Mouse (Mus musculus) CH12.LX (cell line): ENCODE results near the gene Bcat1. TPM values are rescaled to one million over a fixed set of nuclear protein-coding genes. Genes with fewer than 3 reads are reported as not detected.

Experiments
- DNase-seq: peaks from one replicate; pipeline ENCODE4 v3.0.0-alpha.2; 2013; ENCODE audit errors: extremely low read depth
- H3K27ac ChIP-seq: 2 replicates; pipeline ENCODE4 v1.5.1; 2012; ENCODE audit warnings: low read depth, mild to moderate bottlenecking, control low read depth, moderate library complexity; ENCODE audit not compliant: insufficient read depth
- H3K27me3 ChIP-seq: replicated peaks from 2 replicates; pipeline ENCODE3; 2012; ENCODE audit warnings: inconsistent platforms
- H3K36me3 ChIP-seq, 2 experiments: replicated peaks in 1 of 2; 2 replicates each; pipeline versions ENCODE3 to v1.6.1; 2012; ENCODE audit warnings: inconsistent platforms in 1 of 2, low read length in 1 of 2, mild to moderate bottlenecking in 1 of 2, mixed read lengths in 1 of 2, moderate library complexity in 1 of 2; ENCODE audit not compliant: control insufficient read depth in 1 of 2, insufficient read depth in 1 of 2
- H3K4me1 ChIP-seq, 2 experiments: 2 replicates each; pipeline ENCODE4 v1.6.1; 2012; ENCODE audit warnings: inconsistent platforms in 1 of 2, moderate library complexity in 1 of 2; ENCODE audit not compliant: insufficient read depth in 2 of 2, control insufficient read depth in 1 of 2
- H3K4me2 ChIP-seq: 2 replicates; pipeline ENCODE4 v1.6.1; 2012; ENCODE audit warnings: low read depth, mild to moderate bottlenecking, control low read depth; ENCODE audit not compliant: poor library complexity, insufficient read depth, severe bottlenecking
- H3K4me3 ChIP-seq, 3 experiments: fragments of 150-350 bp in 1 of 3; sonication (generic) in 1 of 3; replicated peaks in 1 of 3; 2 replicates each; pipeline versions ENCODE3 to v1.5.1; 2011 to 2012; ENCODE audit warnings: low read depth in 2 of 3, low read length in 2 of 3, mild to moderate bottlenecking in 2 of 3, moderate library complexity in 2 of 3, control low read depth in 1 of 3, improper control_type of control experiment in 1 of 3, inconsistent platforms in 1 of 3, mixed read lengths in 1 of 3; ENCODE audit not compliant: poor library complexity in 1 of 3
- H3K79me2 ChIP-seq: replicated peaks from 2 replicates; pipeline ENCODE4 v1.6.1; 2012; ENCODE audit warnings: mild to moderate bottlenecking, moderate library complexity; ENCODE audit not compliant: control insufficient read depth, poor library complexity, insufficient read depth, severe bottlenecking; ENCODE audit errors: extremely low read depth
- H3K9ac ChIP-seq: 2 replicates; pipeline ENCODE4 v1.6.1; 2012; ENCODE audit warnings: low read depth, mild to moderate bottlenecking, control low read depth, moderate library complexity; ENCODE audit not compliant: insufficient read depth
- H3K9me3 ChIP-seq: replicated peaks from 2 replicates; pipeline ENCODE3; 2012; ENCODE audit warnings: low read length, inconsistent platforms, mixed read lengths
- BHLHE40 ChIP-seq: IDR thresholded peaks from 2 replicates; pipeline ENCODE4 v1.6.1; 2011; ENCODE audit warnings: mild to moderate bottlenecking, low read depth, low read length, improper control_type of control experiment
- CHD1 ChIP-seq: IDR thresholded peaks from 2 replicates; pipeline ENCODE4 v1.6.1; 2012; ENCODE audit warnings: low read depth, low read length, improper control_type of control experiment, inconsistent platforms
- CHD2 ChIP-seq: IDR thresholded peaks from 2 replicates; pipeline ENCODE4 v1.6.1; 2011; ENCODE audit warnings: low read length, improper control_type of control experiment
- ELF1 ChIP-seq: IDR thresholded peaks from 2 replicates; pipeline ENCODE4 v1.6.1; 2014; ENCODE audit warnings: low read depth, mild to moderate bottlenecking, inconsistent platforms, low read length, improper control_type of control experiment
- EP300 ChIP-seq: IDR thresholded peaks from 2 replicates; pipeline ENCODE4 v1.6.1; 2011; ENCODE audit warnings: low read length, improper control_type of control experiment
- HCFC1 ChIP-seq: IDR thresholded peaks from 2 replicates; pipeline ENCODE4 v1.6.1; 2012; ENCODE audit warnings: low read depth, mild to moderate bottlenecking, inconsistent platforms, low read length, improper control_type of control experiment
- IRF4 ChIP-seq: IDR thresholded peaks from 2 replicates; pipeline ENCODE4 v1.6.1; 2014; ENCODE audit warnings: low read depth, mild to moderate bottlenecking, inconsistent platforms, low read length, improper control_type of control experiment
- JUN ChIP-seq: IDR thresholded peaks from 2 replicates; pipeline ENCODE4 v1.6.1; 2011; ENCODE audit warnings: low read depth, mild to moderate bottlenecking, low read length, improper control_type of control experiment, moderate library complexity; ENCODE audit not compliant: insufficient read depth
- MAX ChIP-seq: IDR thresholded peaks from 2 replicates; pipeline ENCODE4 v1.6.1; 2011; ENCODE audit warnings: low read length, improper control_type of control experiment
- MAZ ChIP-seq: IDR thresholded peaks from 2 replicates; pipeline ENCODE4 v1.6.1; 2012; ENCODE audit warnings: low read depth, mild to moderate bottlenecking, inconsistent platforms, low read length, improper control_type of control experiment, moderate library complexity
- MEF2A ChIP-seq: IDR thresholded peaks from 2 replicates; pipeline ENCODE4 v1.6.1; 2014; ENCODE audit warnings: low read depth, mild to moderate bottlenecking, inconsistent platforms, low read length, improper control_type of control experiment, borderline replicate concordance
- MXI1 ChIP-seq: IDR thresholded peaks from 2 replicates; pipeline ENCODE4 v1.6.1; 2011; ENCODE audit warnings: mild to moderate bottlenecking, low read depth, low read length, improper control_type of control experiment
- MYC ChIP-seq: IDR thresholded peaks from 2 replicates; pipeline ENCODE4 v1.6.1; 2011; ENCODE audit warnings: low read depth, mild to moderate bottlenecking, improper control_type of control experiment, low read length
- NELFE ChIP-seq: IDR thresholded peaks from 2 replicates; pipeline ENCODE4 v1.6.1; 2011; ENCODE audit warnings: low read depth, low read length, improper control_type of control experiment
- PAX5 ChIP-seq: IDR thresholded peaks from 2 replicates; pipeline ENCODE4 v1.6.1; 2012; ENCODE audit warnings: low read length, inconsistent platforms, mixed read lengths
- POLR2A ChIP-seq: IDR thresholded peaks from 2 replicates; pipeline ENCODE4 v1.6.1; 2011; ENCODE audit warnings: low read depth, mild to moderate bottlenecking, improper control_type of control experiment, low read length
- RAD21 ChIP-seq: IDR thresholded peaks from 2 replicates; pipeline ENCODE4 v1.6.1; 2011; ENCODE audit warnings: low read depth, mild to moderate bottlenecking, low read length, improper control_type of control experiment, moderate library complexity
- SMC3 ChIP-seq: IDR thresholded peaks from 2 replicates; pipeline ENCODE4 v1.6.1; 2011; ENCODE audit warnings: low read depth, low read length, improper control_type of control experiment
- UBTF ChIP-seq: IDR thresholded peaks from 2 replicates; pipeline ENCODE4 v1.6.1; 2012; ENCODE audit warnings: low read depth, mild to moderate bottlenecking, inconsistent platforms, low read length, improper control_type of control experiment, moderate library complexity
- USF1 ChIP-seq: IDR thresholded peaks from 2 replicates; pipeline ENCODE4 v1.6.1; 2014; ENCODE audit warnings: low read depth, mild to moderate bottlenecking, inconsistent platforms, low read length, improper control_type of control experiment
- USF2 ChIP-seq: conservative IDR thresholded peaks from 2 replicates; pipeline ENCODE4 v1.6.1; 2011; ENCODE audit warnings: low read depth, low read length, improper control_type of control experiment
- ZKSCAN1 ChIP-seq: IDR thresholded peaks from 2 replicates; pipeline ENCODE4 v1.6.1; 2012; ENCODE audit warnings: low read depth, inconsistent platforms, low read length, improper control_type of control experiment, borderline replicate concordance
- ZMIZ1 ChIP-seq: IDR thresholded peaks from 2 replicates; pipeline ENCODE4 v1.6.1; 2012; ENCODE audit warnings: low read depth, mild to moderate bottlenecking, inconsistent platforms, low read length, improper control_type of control experiment
- ZNF384 ChIP-seq: IDR thresholded peaks from 2 replicates; pipeline ENCODE4 v1.6.1; 2012; ENCODE audit warnings: low read depth, low read length, improper control_type of control experiment, inconsistent platforms
- dilution Hi-C: fragments of 300-500 bp; cut with MboI; formaldehyde crosslinking; loops from 2 replicates; pipeline ENCODE4 v1.14.3; 2020; ENCODE audit warnings: low sequenced_read_pairs; ENCODE audit not compliant: extremely low pct_unique_long_range_greater_than_20kb, extremely low pct_ligation_motif_present
- in situ Hi-C: fragments of 300-500 bp; cut with MboI; formaldehyde crosslinking; loops from 3 replicates; pipeline ENCODE4 v1.14.3; 2019; ENCODE audit warnings: low sequenced_read_pairs, low pct_ligation_motif_present, low pct_unique_long_range_greater_than_20kb, mixed read lengths
- polyA plus RNA-seq: library from polyadenylated mRNA; unstranded; fragments of >175 nt; gene quantifications from 2 replicates; pipeline ENCODE4 v1.2.1, GENCODE M21; 2012; ENCODE audit warnings: low read depth; ENCODE audit not compliant: insufficient read length
- total RNA-seq, 2 experiments: library from RNA; depleted of rRNA; stranded (reverse); fragments of 300-350 nt in 1 of 2; fragments of >200 nt in 1 of 2; gene quantifications; 2 replicates each; pipeline ENCODE4 v1.2.3; 2012 to 2014

Gene Bcat1
- total and polyA plus RNA-seq, 3 experiments = 141 to 199 (median 176) TPM

DNA sequence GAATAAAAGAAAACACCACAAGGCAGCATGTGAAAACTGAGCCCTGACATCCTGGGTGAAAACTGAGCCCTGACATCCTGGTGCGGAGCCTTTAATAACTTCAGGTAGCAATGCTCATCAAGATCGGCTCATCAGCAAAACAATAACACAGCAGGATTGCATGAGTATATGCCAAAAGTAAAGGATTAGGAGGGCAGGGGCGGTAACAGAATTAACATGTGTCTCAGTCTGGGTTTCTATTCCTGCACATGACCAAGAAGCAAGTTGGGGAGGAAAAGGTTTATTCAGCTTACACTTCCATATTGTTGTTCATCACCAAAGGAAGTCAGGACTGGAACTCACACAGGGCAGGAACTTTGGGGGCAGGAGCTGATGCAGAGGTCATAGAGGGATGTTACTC is 93.9 kb downstream of the Bcat1 start:
- H3K36me3 ChIP-seq = no peaks in the 10 kb centered on the region
- H3K4me3 ChIP-seq = no peak overlapping the region
- no peak overlapping the region for H3K9ac ChIP-seq
- no peak overlapping the region for H3K4me2 ChIP-seq
- H3K9me3 ChIP-seq = no peaks in the 10 kb centered on the region
- no peaks in the 10 kb centered on the region for H3K79me2 ChIP-seq
- H3K27me3 ChIP-seq = no peaks in the 10 kb centered on the region
- DNase-seq = no peak
- H3K27ac ChIP-seq = no peak overlapping the region
- H3K4me1 ChIP-seq = no peaks in the 10 kb centered on the region
- dilution Hi-C loops = no loop called here
- in situ Hi-C loops = no loop called here
- TF ChIP-seq UBTF = no peak
- no peak for TF ChIP-seq NELFE
- TF ChIP-seq MAX = no peak
- no peak for TF ChIP-seq POLR2A
- TF ChIP-seq BHLHE40 = no peak
- TF ChIP-seq PAX5 = no peak
- no peak for TF ChIP-seq SMC3
- TF ChIP-seq EP300 = no peak
- no peak for TF ChIP-seq RAD21
- TF ChIP-seq MYC = no peak
- TF ChIP-seq HCFC1 = no peak
- no peak for TF ChIP-seq MAZ

DNA sequence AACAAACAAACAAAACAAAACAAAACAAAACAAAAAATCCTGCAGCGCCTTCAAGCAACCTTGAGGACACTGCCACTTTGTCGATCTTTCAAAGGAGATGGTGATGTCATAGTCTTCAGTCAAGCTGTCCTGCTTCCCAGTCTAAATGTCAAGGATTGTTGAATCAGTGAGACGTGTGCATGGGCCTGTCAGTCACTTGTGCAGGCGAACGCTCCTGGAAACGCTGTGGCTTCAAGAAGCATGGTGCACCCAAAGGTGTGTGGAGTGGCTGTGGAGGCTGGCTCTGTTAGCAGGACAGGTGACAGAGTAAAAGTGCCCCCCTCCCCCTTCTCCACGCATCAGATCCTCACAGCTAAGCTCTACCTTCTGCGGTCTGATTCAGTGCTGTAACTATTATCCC is 103.6 kb downstream of the Bcat1 start:
- Histone ChIP-seq H3K4me2 (no peak overlapping the region), H3K27me3 (no peaks in the 10 kb centered on the region), H3K9ac (no peak overlapping the region), H3K79me2 (no peaks in the 10 kb centered on the region), H3K4me3 (no peak overlapping the region), H3K27ac (no peak overlapping the region), H3K4me1 (peaks cover under 1 to 2% of the 10 kb centered on the region in 2 experiments; a peak in 3 of 4 replicates), H3K36me3 (no peaks in the 10 kb centered on the region), H3K9me3 (no peaks in the 10 kb centered on the region)
- dilution Hi-C loops = no loop called here
- no peak for DNase-seq
- in situ Hi-C loops = loop anchor here (25.0 kb wide), 1 partner anchor 635 kb away; no protein-coding TSS in a partner anchor
- TF ChIP-seq HCFC1 = no peak
- TF ChIP-seq ZNF384 = no peak
- TF ChIP-seq ELF1 = no peak
- no peak for TF ChIP-seq MAX
- no peak for TF ChIP-seq EP300
- TF ChIP-seq ZKSCAN1 = no peak
- TF ChIP-seq ZMIZ1 = no peak
- no peak for TF ChIP-seq USF2
- TF ChIP-seq CHD1 = no peak
- TF ChIP-seq USF1 = no peak
- no peak for TF ChIP-seq NELFE
- TF ChIP-seq MXI1 = no peak
- no peak for TF ChIP-seq IRF4
- no peak for TF ChIP-seq JUN
- TF ChIP-seq CHD2 = no peak
- TF ChIP-seq MEF2A = no peak
- no peak for TF ChIP-seq SMC3
- no peak for TF ChIP-seq BHLHE40
